Mouse (Mus musculus): ENCODE results near the gene Rsph9.

DNA sequence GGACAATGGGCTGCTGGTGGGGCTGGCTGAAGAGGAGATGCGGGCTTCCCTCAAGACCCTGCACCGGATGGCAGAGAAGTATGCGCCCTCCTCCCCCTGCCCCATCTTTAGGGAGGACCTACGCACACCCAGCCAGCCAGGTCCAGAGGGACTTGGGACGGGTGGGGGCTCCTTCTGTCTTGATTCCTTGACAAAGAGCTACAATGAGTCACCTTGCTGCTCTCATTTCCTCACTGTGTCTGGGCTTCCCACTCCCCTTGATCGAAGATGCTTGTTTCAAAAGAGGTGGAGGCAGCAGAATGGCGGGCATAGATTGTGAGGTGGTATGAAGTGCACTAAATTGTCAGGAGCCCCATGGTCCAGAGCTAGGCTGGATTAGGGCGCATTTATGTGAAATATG lies 20.3 kb upstream of the Rsph9 start:
- TF ChIP-seq CTCF (IDR thresholded peaks at IDR 0.05; ENCODE audit: low read depth, low read length) (no peak), GATA1 (IDR thresholded peaks at IDR 0.05; ENCODE audit: borderline replicate concordance, low read length) (no peak), GATA2 (IDR thresholded peaks at IDR 0.05; ENCODE audit: borderline replicate concordance, low read depth, low read length) (no peak), POLR2AphosphoS5 (IDR thresholded peaks at IDR 0.05; ENCODE audit: insufficient replicate concordance, low read depth, low read length) (no peak)

Measured in G1E (cell line).